Mouse (Mus musculus) urinary bladder, postnatal 36 days (tissue): ENCODE data around the gene Tent4b.
A peak's percentile ranks its signal among the peaks of the same experiment; 100 is the strongest.

Source experiments
- DNase-seq, 2 experiments: peaks; one replicate each; pipeline ENCODE4 v3.0.0; 2022; ENCODE audit warnings: low spot score in 2 of 2, mixed read lengths in 1 of 2

The Tent4b gene

DNA sequence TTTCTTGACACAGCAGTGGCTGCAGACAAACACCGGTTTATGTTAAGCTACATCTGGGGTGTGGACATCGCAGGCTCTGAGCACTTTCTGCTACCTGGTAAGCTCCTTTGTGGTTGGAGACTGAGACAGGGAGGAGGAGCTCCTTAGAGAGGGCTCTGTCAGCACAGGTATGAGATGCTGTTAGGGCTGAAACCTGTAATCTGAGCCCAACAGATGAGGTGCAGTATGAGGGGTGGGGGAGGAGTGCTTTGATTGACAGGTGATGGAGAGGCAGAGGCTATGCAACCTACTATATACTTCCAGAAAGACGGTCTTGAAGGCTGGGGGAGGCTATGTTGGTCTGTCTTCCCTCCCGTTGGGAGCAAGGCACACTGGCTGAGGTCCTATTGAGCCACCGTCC is 80.2 kb downstream of the Tent4b start:
- DNase-seq = no peak

DNA sequence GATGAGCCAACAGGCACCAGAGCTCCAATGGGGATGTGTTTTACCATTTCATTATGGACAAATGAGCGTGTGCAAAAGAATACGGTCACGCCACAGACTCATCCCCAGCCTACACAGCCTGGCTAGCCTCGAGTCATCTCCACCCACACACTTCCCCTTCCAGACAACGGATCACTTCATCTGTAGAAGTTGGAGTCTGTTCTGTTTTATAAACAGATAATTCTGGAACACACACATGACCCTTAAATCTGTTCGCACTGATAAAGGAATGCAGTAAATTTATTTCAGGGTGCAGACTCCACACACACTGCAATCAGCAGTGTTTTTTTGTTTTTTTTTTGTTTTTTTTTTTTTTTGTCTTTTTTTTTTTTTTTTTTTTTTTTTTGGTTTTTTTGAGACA is 80.7 kb downstream of the Tent4b start:
- no peak for DNase-seq

DNA sequence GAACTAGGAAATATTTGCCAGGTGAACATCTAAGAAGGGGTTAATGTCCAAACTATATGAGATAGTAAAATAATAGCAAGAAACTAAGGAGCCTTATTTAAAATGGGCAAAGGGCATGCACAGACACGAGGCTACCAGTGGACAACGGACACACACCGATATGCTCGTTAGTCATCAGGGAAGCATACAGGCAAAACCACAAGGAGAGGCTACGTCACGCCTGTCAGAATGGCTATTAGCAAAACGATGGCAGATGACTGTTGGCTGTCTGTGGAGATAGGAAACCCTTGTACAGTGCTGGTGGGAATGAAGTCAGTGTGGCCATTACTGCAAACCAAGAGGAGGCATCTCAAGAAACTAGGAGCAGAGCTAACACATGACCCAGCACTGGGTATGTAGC is 81.9 kb downstream of the Tent4b start:
- DNase-seq = no peak

- DNase-seq = peak; percentile 34 to 84
Measured at GRCm38 (mm10) chr8:88282684-88283083, 83.7 kb downstream of the Tent4b start.

- DNase-seq = no peak
Measured at GRCm38 (mm10) chr8:88283243-88284115, 84.5 kb downstream of the Tent4b start.

- no peak for DNase-seq
Measured at GRCm38 (mm10) chr8:88284738-88285137, 85.7 kb downstream of the Tent4b start.

DNA sequence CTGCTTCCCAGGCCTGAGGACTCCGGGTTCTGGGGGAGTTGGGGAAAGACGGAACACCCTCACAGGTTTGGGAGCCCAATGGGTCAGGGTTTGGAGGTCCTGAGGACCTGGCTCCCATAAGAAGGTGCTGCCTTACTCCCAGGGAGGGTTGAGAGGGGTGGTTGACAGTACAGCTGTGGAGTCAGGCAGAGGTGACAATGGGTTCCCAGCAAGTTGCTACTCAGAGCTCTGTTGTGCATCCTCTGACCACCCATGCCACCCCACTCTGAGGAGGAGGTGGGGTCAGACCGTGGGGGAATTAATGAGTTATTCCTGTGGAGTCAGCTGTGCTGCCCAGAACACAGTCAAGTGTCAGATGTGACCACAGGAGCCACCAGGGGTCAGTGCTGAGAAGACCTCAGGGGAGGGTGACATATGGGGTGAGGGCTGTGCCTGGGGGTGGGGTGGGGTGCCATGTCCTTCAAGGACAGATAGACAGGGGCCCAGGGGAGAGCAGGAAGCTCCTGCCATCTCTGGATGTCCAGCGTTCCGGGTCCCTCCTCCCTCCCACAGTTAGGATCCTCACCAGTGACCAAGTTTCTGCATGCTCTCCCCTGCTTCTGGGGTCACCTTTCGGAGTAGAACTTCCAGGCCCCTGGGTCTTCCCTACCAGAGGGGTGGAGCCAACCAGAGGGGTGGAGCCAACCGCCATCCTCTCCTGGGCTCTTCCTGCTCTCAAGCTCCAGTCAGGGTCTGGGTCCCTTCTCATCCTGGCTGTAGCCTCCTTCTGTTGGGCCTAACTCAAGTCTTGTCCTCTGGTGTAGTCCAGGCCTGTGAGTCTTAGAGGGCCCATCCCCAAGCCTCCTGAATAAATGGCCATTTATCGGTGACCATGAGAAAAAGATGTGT is 86.7 kb downstream of the Tent4b start:
- no peak for DNase-seq

DNA sequence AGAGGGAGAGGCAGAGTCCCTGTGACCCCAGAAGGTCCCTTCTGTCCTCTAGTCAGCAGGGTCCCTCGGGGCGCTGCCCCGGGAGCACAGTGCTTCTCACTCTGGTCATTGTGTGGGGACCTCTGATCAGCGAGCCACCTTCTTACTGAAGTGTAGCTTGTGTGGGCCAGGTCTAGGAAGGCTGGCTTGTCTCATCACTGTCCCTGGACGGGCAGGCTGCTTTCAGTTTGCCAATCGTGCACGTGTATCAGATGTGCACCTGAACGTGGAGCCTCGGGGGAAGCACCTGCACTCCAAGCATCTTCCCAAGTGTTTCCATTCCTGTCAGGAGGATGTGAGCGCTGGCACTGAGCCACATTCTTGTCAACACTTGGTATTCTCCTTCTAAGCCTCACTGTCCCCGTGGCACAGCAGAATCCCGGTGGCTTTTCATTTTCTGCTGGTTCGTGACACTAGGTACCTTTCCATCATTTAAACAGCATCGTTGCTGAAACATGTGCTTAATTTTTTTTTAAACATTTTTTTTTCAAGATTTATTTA is 87.5 kb downstream of the Tent4b start:
- DNase-seq = no peak

DNA sequence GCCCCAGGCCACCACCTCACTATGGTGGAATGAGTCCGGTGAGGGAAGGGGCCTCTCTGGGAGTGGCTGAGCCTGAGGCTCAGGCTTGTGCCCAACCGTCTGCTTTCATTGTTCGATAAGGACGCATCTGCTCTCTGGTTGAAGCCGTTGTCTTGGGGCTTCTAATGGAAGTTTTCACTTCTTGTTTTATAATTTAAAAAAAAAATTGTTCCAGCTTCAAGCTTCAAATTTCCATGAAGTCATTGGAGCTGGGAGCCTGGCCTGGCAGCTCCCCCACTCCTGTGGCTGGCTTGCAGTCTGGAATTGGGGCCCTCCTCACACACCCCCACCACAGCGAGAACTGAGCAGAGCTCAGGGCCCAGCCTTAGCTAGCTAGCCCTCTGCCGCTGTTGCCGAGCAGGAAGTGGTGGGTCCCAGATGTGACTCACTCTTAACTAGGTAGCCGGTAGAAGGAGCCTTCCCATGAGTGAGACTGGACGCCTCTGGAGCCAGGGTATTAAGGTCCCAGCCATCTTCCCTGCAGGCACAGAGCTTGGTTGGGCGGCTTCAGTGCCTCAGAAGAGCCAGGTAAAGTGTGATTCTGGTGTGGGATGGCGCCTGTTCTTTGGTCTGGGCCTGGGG is 89.7 kb downstream of the Tent4b start:
- no peak for DNase-seq

GRCm38 (mm10) chr8:88289901-88290300 is 90.9 kb downstream of the Tent4b start:
- no peak for DNase-seq

GRCm38 (mm10) chr8:88290326-88291304 is 91.6 kb downstream of the Tent4b start:
- DNase-seq = no peak

GRCm38 (mm10) chr8:88291305-88291690 is 92.3 kb downstream of the Tent4b start:
- DNase-seq = no peak

DNA sequence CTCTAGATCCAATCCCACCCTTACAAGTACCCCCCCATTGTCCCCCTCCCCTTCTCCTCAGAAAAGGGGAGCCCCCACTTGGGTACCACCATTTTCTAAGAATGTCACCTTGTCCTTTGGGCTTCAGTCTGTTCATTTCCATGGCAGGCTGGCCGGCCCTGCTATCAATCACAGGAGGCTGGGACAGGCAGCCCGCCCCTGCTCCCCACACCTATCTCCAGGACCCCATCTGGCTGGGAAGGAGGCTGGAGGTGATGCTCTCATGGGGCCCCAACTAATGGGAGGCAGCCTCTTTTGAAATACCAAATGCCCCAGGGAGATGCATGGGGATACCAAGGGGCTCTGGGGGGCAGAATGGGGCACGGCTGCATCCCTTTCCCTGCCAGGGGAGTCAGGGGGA is 93.9 kb downstream of the Tent4b start:
- no peak for DNase-seq

GRCm38 (mm10) chr8:88293590-88294356 is 94.8 kb downstream of the Tent4b start:
- no peak for DNase-seq

DNA sequence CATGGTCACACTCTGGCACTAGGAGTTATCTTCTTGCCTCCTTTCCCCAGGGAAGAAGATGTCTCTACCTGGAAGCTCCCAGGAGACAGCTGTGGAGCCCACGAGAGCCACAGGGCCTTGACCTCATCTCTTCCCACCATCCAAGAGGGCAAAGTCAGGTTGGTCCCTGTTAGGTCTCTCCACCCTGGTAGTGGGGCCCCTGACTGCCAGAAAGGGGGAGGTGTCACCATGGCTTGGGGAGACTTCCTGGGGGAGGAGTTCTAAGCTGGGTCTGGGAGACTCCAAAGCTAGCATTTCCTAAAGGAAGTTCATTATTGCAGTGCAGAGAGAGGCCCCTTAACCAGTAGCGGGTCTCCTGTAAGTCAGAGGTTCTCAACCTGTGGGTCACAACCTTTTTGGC is 96.0 kb downstream of the Tent4b start:
- DNase-seq = no peak

DNA sequence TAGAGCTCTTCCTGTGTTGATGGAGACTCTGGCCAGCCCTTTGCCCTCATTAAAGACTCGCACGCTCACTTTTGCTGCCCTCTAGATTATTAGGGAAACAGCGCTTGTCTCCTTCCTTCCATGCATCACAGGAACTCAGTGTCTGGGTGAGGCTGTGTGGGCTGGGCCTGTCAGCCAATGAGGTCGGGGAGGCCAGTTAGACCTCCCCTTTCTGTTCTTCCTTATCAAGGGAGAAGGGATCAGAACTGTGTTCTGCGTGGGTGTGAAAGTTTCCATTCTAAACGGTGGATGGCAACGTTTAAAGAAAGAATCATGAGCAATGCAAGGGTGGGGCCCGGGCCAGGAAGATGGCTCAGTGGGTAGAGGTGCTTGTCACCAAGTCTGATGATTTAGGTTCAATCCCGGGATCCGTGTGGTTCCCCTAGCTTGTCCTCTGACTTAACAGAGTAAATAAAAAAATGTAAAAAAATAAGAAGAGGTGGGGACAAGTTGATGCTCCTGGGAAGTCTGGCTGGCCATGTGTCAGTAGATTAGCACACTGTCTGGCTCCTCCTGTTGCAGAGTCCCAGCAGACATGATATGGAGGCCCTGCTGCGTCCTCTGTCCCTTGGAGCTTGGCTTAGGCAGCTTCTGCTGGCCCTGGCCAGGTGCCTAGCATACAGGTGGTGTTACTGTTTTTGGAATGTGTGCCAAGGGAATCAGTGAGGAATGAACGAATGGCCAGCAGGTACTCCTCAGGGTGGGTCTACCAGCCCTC is 99.1 kb downstream of the Tent4b start:
- DNase-seq = peak in 1 of 2 experiments; percentile 42

- DNase-seq = no peak
Measured at GRCm38 (mm10) chr8:88298733-88299103, 99.7 kb downstream of the Tent4b start.

DNA sequence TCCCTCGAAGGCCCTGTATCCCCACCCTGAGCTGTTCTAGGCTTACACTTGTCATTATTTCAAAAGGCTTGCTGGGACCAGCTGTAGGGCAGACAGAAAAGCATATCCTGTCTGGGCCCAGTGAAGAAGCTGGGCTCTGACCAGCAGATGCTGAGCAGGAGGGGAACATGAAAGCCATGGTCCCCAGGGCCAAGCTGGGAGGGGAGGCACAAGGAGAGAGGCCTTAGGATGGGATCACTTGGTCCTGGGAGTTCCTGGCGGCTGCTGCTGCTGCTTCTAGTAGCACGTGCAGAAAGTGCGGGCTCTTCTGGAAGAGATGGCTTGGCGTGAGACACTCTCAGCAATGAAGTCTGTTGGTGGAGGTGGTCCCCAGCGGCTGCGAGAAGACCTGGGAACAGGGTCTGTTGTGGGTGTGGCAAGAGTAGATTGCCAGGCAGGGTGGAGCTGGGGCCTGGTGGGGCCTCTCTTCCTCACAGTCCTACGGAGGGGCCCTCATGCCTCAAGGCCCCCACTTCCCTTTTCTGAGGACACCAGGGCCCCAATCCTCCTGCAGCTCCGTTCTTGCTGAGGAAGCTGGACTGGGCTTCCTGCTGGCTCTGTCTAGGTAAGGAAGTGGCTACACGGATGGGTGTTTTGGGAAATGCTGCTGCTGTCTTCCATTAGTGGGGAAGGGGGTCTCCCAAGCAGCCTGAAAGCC is 101.0 kb downstream of the Tent4b start:
- no peak for DNase-seq
